Mouse (Mus musculus) brain, embryonic 14.5 days (tissue): Measurements from ENCODE around the gene Tm9sf1.

Experiments
- CTCF ChIP-seq: fragments of 200-500 bp; IDR thresholded peaks from 2 replicates; pipeline ENCODE4 v1.5.1; 2012; ENCODE audit warnings: inconsistent platforms, mild to moderate bottlenecking, moderate library complexity, borderline replicate concordance; ENCODE audit not compliant: insufficient read depth, insufficient read length; ENCODE audit errors: extremely low read depth
- POLR2A ChIP-seq: fragments of 200-500 bp; IDR thresholded peaks from 2 replicates; pipeline ENCODE4 v1.6.1; 2012; ENCODE audit warnings: mild to moderate bottlenecking, inconsistent platforms, borderline replicate concordance; ENCODE audit not compliant: poor library complexity, insufficient read depth, insufficient read length, severe bottlenecking; ENCODE audit errors: extremely low read depth

DNA sequence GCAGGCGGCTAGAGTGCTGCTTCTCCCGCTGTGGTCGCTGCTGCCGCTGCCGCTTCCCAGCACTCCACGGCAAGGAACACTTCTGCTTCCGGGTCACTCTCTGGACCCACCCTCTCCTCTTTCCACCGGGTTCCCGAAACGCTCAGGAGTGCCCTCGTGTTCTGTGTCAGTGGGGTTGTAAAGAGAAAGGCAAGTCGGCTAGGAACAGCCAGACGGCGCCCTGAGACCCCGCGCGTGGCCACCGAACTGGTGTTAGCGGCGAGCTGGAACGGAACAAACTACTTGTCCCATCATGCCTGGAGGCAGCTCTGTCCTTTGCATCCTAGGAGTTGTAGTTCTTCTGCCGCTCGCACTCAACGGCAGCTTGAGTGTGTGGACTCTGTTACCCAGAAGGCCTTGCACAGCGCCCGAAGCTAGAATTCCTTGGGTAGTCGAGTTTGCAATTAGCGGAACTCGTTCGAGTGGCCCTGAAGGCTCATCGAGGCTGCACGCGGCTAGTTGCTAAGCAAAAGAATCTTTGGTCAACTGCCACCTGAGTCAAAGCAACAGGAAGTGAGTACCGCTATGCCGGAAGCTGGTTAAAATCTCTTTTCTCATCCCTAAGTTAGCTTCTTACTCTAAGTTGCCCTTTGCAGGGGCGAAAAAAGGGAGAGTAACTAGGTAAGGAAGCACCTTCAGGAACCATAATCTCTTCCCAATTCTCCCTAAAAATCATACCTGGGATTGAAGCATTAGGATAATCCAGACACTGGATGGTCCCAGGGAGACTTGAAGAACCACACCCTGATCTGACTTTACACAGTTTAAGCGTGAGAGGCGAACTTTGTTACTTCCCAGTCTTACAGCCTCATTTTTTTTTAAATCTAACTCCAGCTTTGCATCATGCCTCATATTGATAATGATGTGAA is 28.5 kb upstream of the Tm9sf1 start, which contains the start of the genes Gmpr2 and Nedd8:
- no peak for TF ChIP-seq CTCF
- TF ChIP-seq POLR2A = peak; percentile 30; the same call in 1 of the 2 replicates
